Mouse (Mus musculus): ENCODE results near the gene Olfr243.

- no peak for TF ChIP-seq USF1 (IDR thresholded peaks at IDR 0.05; ENCODE audit: low read depth)
- TF ChIP-seq CTCF (IDR thresholded peaks at IDR 0.05; ENCODE audit: control insufficient read depth, insufficient read depth, insufficient read length) = no peak
- no peak for TF ChIP-seq MAX (IDR thresholded peaks at IDR 0.05)
- TF ChIP-seq MYOG (IDR thresholded peaks at IDR 0.05; ENCODE audit: control insufficient read depth, extremely low read depth, insufficient read length) = no peak
- TF ChIP-seq MYOD1 (IDR thresholded peaks at IDR 0.05; ENCODE audit: control insufficient read depth, insufficient read length, low read depth) = no peak
- TF ChIP-seq CEBPB (IDR thresholded peaks at IDR 0.05; ENCODE audit: low read depth) = no peak
Observed at GRCm38 (mm10) chr7:103712024-103712423, 2.4 kb upstream of the Olfr243 start.
